Mouse (Mus musculus) kidney, adult 2 months (tissue): ENCODE results near the gene Gapdh. TPM values are rescaled to one million over a fixed set of nuclear protein-coding genes. Genes with fewer than 3 reads are reported as not detected.

Source experiments
- DNase-seq: peaks from one replicate; pipeline ENCODE4 v3.0.0; 2021
- H3K27ac ChIP-seq: fragments of 200-500 bp; 2 replicates; pipeline ENCODE4 v1.5.1; 2012; ENCODE audit warnings: low read depth, low read length, control low read depth, inconsistent platforms; ENCODE audit not compliant: insufficient read depth
- H3K27me3 ChIP-seq: fragments of 200-500 bp; replicated peaks from 2 replicates; pipeline ENCODE4 v1.6.1; 2012; ENCODE audit warnings: mild to moderate bottlenecking, moderate library complexity, low read length, inconsistent platforms; ENCODE audit not compliant: control insufficient read depth, insufficient read depth
- H3K36me3 ChIP-seq: fragments of 200-500 bp; 2 replicates; pipeline ENCODE4 v1.6.1; 2012; ENCODE audit warnings: mild to moderate bottlenecking, moderate library complexity, low read length, inconsistent platforms; ENCODE audit not compliant: control insufficient read depth, insufficient read depth
- H3K4me1 ChIP-seq: fragments of 200-500 bp; 2 replicates; pipeline ENCODE4 v1.6.1; 2011; ENCODE audit warnings: low read length; ENCODE audit not compliant: control insufficient read depth, insufficient read depth
- H3K4me3 ChIP-seq: fragments of 200-500 bp; 2 replicates; pipeline ENCODE4 v1.5.1; 2011; ENCODE audit warnings: mild to moderate bottlenecking, low read depth, low read length, control low read depth; ENCODE audit not compliant: insufficient read depth
- CTCF ChIP-seq: fragments of 200-500 bp; conservative IDR thresholded peaks from 2 replicates; pipeline ENCODE4 v1.5.1; 2011; ENCODE audit warnings: low read depth, mild to moderate bottlenecking, control low read depth, low read length, moderate library complexity, mixed read lengths; ENCODE audit not compliant: insufficient read depth, insufficient read length
- POLR2A ChIP-seq: fragments of 200-500 bp; IDR thresholded peaks from one replicate; pipeline ENCODE4 v1.6.1; 2011; ENCODE audit warnings: low read depth, low read length, control low read depth
- WGBS: fragments of 180-500 bp; shearing (Covaris S2); methylation state at CpG from one replicate; pipeline ENCODE4 v1.1.7; 2018; 5-methylcytosine and 5-hydroxymethylcytosine counted together
- polyA plus RNA-seq: library from polyadenylated mRNA; depleted of rRNA; stranded (reverse); fragments of >200 nt; gene quantifications from 2 replicates; pipeline ENCODE4 v1.2.3, GENCODE M21; 2012; rRNA removed

Gene Gapdh
- polyA plus RNA-seq, 1 experiment = 7,324 TPM

DNA sequence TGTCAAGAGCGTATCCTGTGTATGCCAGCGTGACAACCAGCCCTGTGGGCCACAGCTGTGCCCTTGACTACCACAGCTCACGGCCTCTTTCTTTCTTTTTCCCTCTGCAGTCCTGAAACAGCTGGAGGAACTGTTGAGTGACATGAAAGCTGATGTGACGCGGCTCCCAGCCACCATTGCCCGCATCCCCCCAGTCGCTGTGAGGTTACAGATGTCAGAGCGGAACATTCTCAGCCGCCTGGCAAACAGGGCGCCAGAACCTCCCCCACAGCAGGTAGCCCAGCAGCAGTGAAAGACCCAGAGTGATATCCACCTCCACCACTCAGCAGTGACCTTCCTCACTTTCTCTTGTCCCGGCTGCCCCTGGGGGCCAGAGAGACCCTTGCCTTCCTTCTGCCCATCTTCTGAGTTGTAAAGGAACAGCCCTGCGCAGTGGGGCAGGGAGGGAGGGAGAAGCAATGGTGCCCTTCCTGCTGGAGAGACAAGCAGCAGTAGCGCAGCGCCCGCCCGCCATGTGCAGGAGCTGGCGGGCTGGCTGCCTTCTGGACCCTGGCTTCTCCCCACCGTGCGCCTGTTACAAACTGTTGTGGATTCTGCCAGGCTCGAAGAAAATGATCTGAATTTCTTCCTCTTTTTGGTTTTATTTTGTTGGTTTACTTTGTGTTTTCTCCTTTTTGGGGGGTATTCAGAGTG lies 36.4 kb downstream of the Gapdh start:
- DNase-seq = no peak
- H3K27me3 ChIP-seq = no peaks in the 10 kb centered on the region
- H3K36me3 ChIP-seq = no peaks in the 10 kb centered on the region; the same call in none of the 2 replicates
- TF ChIP-seq CTCF (no peak), POLR2A (no peak)
- no peak overlapping the region for H3K27ac ChIP-seq
- WGBS = 89% methylated on average over 20 of the region's 20 CpGs
- H3K4me1 ChIP-seq = peaks cover 7% of the 10 kb centered on the region; the same call in 1 of the 2 replicates
- H3K4me3 ChIP-seq = no peak overlapping the region

GRCm38 (mm10) chr6:125128724-125129123 lies 37.5 kb downstream of the Gapdh start:
- Histone ChIP-seq H3K4me1 (peaks cover 7% of the 10 kb centered on the region; the same call in 1 of the 2 replicates), H3K4me3 (no peak overlapping the region), H3K27ac (no peak overlapping the region), H3K27me3 (no peaks in the 10 kb centered on the region), H3K36me3 (peaks cover 2% of the 10 kb centered on the region)
- WGBS = 88% methylated on average over 12 of the region's 12 CpGs
- no peak for DNase-seq
- TF ChIP-seq CTCF = no peak
- TF ChIP-seq POLR2A = no peak

- peak overlapping the region; percentile 25; the same call in 1 of the 2 replicates for H3K27ac ChIP-seq
- H3K4me3 ChIP-seq = no peak overlapping the region
- TF ChIP-seq POLR2A = no peak
- TF ChIP-seq CTCF = no peak
- no peaks in the 10 kb centered on the region for H3K27me3 ChIP-seq
- H3K36me3 ChIP-seq = peaks cover 20% of the 10 kb centered on the region
- peak; percentile 75 for DNase-seq
- peaks cover 3% of the 10 kb centered on the region; the same call in 1 of the 2 replicates for H3K4me1 ChIP-seq
- WGBS = 65% methylated on average over 8 of the region's 8 CpGs
Measured at GRCm38 (mm10) chr6:125119387-125119786, 46.9 kb downstream of the Gapdh start.

DNA sequence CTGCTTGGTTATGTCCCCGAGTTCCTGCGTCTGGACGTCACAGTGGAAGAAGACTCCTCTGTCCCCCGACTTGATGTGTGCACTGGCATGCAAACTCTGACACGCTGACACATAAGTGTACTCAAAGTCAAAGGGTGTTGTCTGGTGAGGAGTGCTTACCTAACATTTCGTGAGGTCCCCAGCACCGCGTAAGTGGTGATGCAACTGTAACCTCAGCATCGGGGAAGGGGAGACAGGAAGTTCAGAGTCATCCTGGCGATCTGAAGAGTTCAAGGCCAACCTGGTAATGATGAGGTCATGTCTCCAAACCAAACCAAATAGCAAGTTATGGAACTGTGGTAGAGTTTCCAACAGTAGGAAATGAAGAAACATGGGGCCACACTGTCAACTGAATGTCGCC lies 53.7 kb downstream of the Gapdh start:
- Histone ChIP-seq H3K36me3 (peaks cover 28% of the 10 kb centered on the region), H3K27me3 (no peaks in the 10 kb centered on the region), H3K27ac (no peak overlapping the region), H3K4me3 (no peak overlapping the region), H3K4me1 (no peaks in the 10 kb centered on the region)
- WGBS = 87% methylated on average over 11 of the region's 11 CpGs
- TF ChIP-seq POLR2A = no peak
- no peak for TF ChIP-seq CTCF
- DNase-seq = no peak

Other genes with a start within 250 kb of the Gapdh start
- 1,732 and 2,839 TPM in 2 replicates for gene Ptms, start 246.4 kb downstream of the Gapdh start, polyA plus RNA-seq
- 402 and 403 TPM in 2 replicates for gene Mlf2, start 235.1 kb downstream of the Gapdh start, polyA plus RNA-seq
- 268 and 276 TPM in 2 replicates for gene Cops7a, start 200.9 kb downstream of the Gapdh start, polyA plus RNA-seq
- gene Pianp, start 169.8 kb downstream of the Gapdh start, polyA plus RNA-seq = 0.95 and 0.99 TPM in 2 replicates
- 37.8 and 45.7 TPM in 2 replicates for gene Zfp384, start 157.3 kb downstream of the Gapdh start, polyA plus RNA-seq
- gene Ing4, start 126.7 kb downstream of the Gapdh start, polyA plus RNA-seq = 39.1 and 39.2 TPM in 2 replicates
- gene Acrbp, start 116.8 kb downstream of the Gapdh start, polyA plus RNA-seq = 14.3 and 18.9 TPM in 2 replicates
- gene Lpar5, start 98.5 kb downstream of the Gapdh start, polyA plus RNA-seq = 2.9 and 3.5 TPM in 2 replicates
- 43.6 and 57.7 TPM in 2 replicates for gene Chd4, start 70.5 kb downstream of the Gapdh start, polyA plus RNA-seq
- gene Nop2, start 34.6 kb downstream of the Gapdh start, polyA plus RNA-seq = 15.5 and 16.5 TPM in 2 replicates
- 35.0 and 36.4 TPM in 2 replicates for gene Iffo1, start 21.2 kb downstream of the Gapdh start, polyA plus RNA-seq
- gene Ncapd2, start 25.2 kb upstream of the Gapdh start, polyA plus RNA-seq = 15.6 and 18.7 TPM in 2 replicates
- gene Mrpl51, start 25.3 kb upstream of the Gapdh start, polyA plus RNA-seq = 102 and 110 TPM in 2 replicates
- gene Vamp1, start 49.1 kb upstream of the Gapdh start, polyA plus RNA-seq = 19.1 and 19.8 TPM in 2 replicates
- gene Tapbpl, start 65.4 kb upstream of the Gapdh start, polyA plus RNA-seq = 16.0 and 16.4 TPM in 2 replicates
- gene Cd27, start 70.5 kb upstream of the Gapdh start, polyA plus RNA-seq = 0.64 and 7.0 TPM in 2 replicates
- 0.39 and 0.86 TPM in 2 replicates for gene Tuba3a, start 119.6 kb upstream of the Gapdh start, polyA plus RNA-seq
- 97.1 and 116 TPM in 2 replicates for gene Ltbr, start 147.4 kb upstream of the Gapdh start, polyA plus RNA-seq
- gene Scnn1a, start 154.2 kb upstream of the Gapdh start, polyA plus RNA-seq = 83.5 and 89.5 TPM in 2 replicates
- gene Tnfrsf1a, start 182.9 kb upstream of the Gapdh start, polyA plus RNA-seq = 98.6 and 109 TPM in 2 replicates
- 6.1 and 7.1 TPM in 2 replicates for gene Plekhg6, start 214.3 kb upstream of the Gapdh start, polyA plus RNA-seq